Mouse (Mus musculus): ENCODE data around the gene Mitf.

Mitf gene

GRCm38 (mm10) chr6:97950033-97950881, 143.4 kb downstream of the Mitf start:
- DNase-seq (ENCODE audit: low spot score) = no peak

- DNase-seq (ENCODE audit: low spot score) = no peak
These were observed 144.0 kb downstream of the Mitf start for GRCm38 (mm10) chr6:97950882-97951245.

GRCm38 (mm10) chr6:97951711-97952110, 144.9 kb downstream of the Mitf start:
- DNase-seq (ENCODE audit: low spot score) = no peak

DNA sequence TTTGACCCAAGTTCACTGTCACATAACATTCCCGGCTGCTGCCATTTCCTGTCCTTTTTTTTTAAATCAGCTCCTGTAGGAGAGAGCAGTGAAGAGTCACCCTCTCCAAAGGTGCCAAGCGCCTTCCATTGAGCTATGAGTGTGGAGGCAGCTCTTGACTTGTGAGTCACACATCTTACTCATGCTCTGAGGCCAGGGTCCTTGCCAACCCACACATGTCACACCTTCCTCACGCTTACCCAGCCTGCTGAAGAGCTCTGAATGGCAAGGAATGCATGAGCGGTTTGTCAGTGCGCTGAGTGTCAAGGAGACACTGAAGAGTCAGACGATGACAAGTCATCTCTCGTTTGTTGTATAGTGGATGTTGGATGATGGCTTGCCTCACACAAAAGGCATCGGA, 146.0 kb downstream of the Mitf start:
- no peak for DNase-seq (ENCODE audit: low spot score)

- DNase-seq (ENCODE audit: low spot score) = no peak
These were observed 149.3 kb downstream of the Mitf start for GRCm38 (mm10) chr6:97956121-97956520.

DNA sequence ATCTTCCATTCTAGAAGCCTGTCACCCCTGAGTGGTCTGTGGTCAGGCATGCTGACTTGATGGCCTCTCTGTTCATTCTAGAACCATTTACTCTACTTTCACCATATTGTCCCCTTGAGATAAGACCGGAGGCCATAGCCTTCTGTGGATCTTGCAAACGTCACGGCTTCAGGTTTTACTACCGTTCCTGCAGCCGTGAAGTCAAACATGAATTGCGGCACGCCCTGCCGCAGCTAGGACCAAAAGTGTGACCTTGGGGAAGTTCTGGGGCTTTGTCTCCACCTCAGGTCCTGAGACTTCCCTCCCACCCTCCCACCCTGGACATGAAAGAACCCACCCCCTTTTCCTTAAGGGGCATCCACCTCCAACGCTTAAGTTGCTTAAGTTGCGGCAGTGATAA, 149.8 kb downstream of the Mitf start:
- DNase-seq (ENCODE audit: low spot score) = no peak

DNA sequence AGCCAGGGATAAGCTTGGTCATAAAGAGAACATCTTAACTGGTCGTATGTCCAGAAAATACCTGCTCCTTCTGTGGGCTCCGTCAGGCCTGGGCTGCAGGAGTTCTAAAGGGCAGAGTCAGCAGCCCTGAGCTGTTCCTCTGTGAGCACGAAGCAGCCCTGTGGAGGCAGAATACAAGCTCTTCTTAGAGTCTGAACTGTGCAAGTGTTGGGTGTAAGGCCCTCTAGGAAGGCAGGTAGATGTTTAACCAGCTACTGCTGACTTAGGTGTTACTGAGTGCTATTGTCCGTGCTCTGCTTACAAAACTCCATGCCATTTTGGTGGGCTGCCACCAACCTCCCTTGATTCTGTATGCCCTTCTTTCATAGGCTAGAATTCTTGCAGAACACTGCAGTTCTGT, 151.4 kb downstream of the Mitf start:
- no peak for DNase-seq (ENCODE audit: low spot score)

- no peak for DNase-seq (ENCODE audit: low spot score)
These were observed 154.9 kb downstream of the Mitf start for GRCm38 (mm10) chr6:97961776-97962175.

DNA sequence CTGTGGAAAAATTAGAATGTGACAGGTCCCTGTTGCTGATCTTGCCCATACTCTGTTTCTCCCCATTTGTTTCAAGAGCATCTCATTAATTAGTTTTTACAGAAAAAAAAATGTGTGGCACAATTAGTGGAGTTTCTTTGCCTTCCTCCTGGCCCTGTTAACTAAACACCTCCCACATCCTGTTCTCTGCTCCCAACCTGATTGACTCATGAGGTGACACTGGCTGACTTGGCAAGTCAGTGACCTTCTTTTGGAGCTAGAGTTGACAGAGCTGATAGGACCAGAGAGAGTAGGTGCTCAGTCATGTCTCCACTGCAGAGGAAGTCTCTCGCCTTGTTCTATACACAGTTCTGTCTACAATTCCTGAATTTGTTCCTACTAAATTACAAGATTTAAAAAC, 155.5 kb downstream of the Mitf start:
- no peak for DNase-seq (ENCODE audit: low spot score)

- no peak for DNase-seq (ENCODE audit: low spot score)
These were observed 157.9 kb downstream of the Mitf start for GRCm38 (mm10) chr6:97964750-97965149.

DNA sequence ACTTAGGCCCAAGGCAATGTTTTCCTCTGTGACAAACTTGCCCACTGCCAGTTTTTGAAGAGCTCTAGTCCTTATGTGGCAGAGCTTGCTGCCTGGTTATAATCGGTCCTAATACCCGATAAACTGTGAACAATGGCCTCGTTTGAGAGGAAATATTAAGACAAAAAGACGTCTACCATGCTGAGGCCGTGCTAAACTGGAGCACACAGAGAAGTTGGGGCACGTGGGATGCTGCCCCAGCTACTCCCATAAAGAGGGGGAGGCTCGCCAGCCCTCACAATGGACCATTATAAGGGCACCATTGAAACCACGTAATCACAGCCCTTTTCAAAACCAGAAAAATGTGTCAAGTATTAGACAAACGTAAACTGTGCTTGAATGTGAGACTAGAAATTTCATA, 174.8 kb downstream of the Mitf start:
- DNase-seq (ENCODE audit: low spot score) = no peak

GRCm38 (mm10) chr6:97985658-97986057, 178.8 kb downstream of the Mitf start:
- DNase-seq (ENCODE audit: low spot score) = no peak

- DNase-seq (ENCODE audit: low spot score) = no peak
These were observed 179.6 kb downstream of the Mitf start for GRCm38 (mm10) chr6:97986417-97986816.

DNA sequence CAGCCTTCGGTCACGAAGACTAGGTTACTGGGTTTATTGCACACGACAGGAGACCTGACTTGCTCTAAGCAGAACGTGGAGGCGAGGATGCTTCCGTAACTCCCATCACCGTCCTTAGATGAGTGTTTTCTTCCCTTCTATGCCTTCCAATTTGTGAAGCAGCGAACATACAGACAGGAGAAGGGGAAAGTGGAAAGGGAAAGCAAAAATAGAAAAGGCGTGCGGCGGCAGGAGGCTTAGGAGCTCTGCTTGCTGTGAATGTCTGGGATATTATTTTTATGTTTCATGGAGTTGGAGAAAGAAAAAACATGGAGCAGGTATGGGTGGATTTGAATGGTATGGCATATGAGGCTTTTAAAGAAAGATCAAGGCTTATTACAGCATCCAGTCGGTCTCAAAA, 186.7 kb downstream of the Mitf start:
- no peak for DNase-seq (ENCODE audit: low spot score)

- no peak for DNase-seq (ENCODE audit: low spot score)
These were observed 188.9 kb downstream of the Mitf start for GRCm38 (mm10) chr6:97995606-97996307.

GRCm38 (mm10) chr6:98001551-98001950, 194.7 kb downstream of the Mitf start:
- DNase-seq (ENCODE audit: low spot score) = no peak

GRCm38 (mm10) chr6:98003114-98003513, 196.3 kb downstream of the Mitf start:
- DNase-seq (ENCODE audit: low spot score) = no peak

GRCm38 (mm10) chr6:98005566-98005965, 198.7 kb downstream of the Mitf start:
- DNase-seq (ENCODE audit: low spot score) = no peak

- DNase-seq (ENCODE audit: low spot score) = no peak
These were observed 208.2 kb downstream of the Mitf start for GRCm38 (mm10) chr6:98015066-98015465.

- no peak for DNase-seq (ENCODE audit: low spot score)
These were observed 209.0 kb downstream of the Mitf start for GRCm38 (mm10) chr6:98015819-98016218.

DNA sequence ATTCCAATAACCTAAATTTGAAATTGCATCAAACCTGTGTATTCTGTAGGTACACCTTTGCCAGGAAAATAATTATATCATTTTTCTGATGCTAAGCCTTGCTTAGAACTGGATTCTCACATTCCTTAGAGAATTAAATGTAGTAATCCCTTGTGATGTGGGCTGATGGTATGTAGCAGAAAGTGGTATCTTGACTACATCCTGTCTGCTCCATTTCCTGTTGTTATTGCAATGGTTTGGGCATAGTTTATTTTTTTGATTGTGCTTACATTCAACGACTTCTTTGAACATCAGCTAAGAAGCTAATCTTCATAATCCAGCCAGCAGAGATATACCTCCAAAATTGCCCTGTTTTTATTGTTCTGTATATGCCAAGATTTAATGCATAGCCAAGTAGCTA, 217.0 kb downstream of the Mitf start:
- no peak for DNase-seq (ENCODE audit: low spot score)

DNA sequence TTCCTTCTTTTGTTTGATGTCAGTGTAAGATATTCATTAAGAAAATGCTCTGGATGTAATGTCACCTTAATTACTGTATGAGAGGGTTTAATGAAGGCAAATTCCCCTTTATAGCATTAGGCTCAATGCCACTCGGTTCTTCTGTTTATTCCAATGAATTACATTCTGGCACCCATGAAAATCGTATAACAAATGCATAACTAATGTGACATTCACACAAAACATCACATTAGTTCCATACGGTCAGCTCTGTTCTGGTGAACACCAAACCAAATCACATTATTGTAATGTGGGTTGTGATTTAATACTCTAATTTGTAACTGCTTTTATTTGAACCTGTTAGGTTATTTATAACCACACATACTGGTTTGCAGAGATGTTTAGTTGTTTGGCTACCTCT, 231.7 kb downstream of the Mitf start:
- DNase-seq (ENCODE audit: low spot score) = no peak

DNA sequence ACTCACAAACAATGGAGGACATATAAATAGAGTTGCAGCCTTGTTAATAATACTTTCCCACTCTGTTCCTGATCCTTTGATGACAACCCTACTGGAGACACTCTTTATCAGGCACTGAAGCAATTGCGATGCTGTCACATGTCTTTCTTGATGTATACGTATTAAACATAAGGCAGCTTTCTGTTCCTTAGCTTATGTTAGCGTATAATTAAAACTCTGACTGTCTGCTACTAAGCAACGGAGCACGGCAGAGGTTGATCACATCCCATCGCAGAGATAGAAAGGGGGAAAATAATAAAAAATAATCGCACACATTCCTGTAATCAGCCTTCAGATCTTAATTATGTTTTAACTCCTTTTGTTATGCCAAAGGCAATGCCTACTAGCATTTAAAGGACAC, 234.9 kb downstream of the Mitf start:
- DNase-seq (ENCODE audit: low spot score) = no peak
